Mouse (Mus musculus) kidney, embryonic 15.5 days (tissue): ENCODE measurements around the gene Crocc. TPM values are rescaled to one million over a fixed set of nuclear protein-coding genes. Genes with fewer than 3 reads are reported as not detected.

Source experiments
- ATAC-seq: fragments of 200-750 bp; cut with Nextera tagmentation; replicated peaks from 2 replicates; pipeline ENCODE4 v1.8.0; 2017; ENCODE audit warnings: moderate TSS enrichment; ENCODE audit not compliant: low FRiP score
- H3K27ac ChIP-seq: fragments of 300-500 bp; sonication (generic); 2 replicates; pipeline ENCODE4 v1.5.1; 2015; ENCODE audit warnings: mild to moderate bottlenecking, inconsistent platforms
- H3K27me3 ChIP-seq: fragments of 300-500 bp; sonication (generic); 2 replicates; pipeline ENCODE4 v1.6.1; 2015; ENCODE audit warnings: inconsistent platforms
- H3K36me3 ChIP-seq: fragments of 300-500 bp; sonication (generic); 2 replicates; pipeline ENCODE4 v1.6.1; 2015; ENCODE audit warnings: inconsistent platforms
- H3K4me1 ChIP-seq: fragments of 300-500 bp; sonication (generic); 2 replicates; pipeline ENCODE4 v1.6.1; 2015; ENCODE audit warnings: inconsistent platforms
- H3K4me2 ChIP-seq: fragments of 300-500 bp; sonication (generic); 2 replicates; pipeline ENCODE4 v1.6.1; 2015; ENCODE audit warnings: moderate library complexity, mild to moderate bottlenecking, inconsistent platforms
- H3K4me3 ChIP-seq: fragments of 300-500 bp; sonication (generic); replicated peaks from 2 replicates; pipeline ENCODE4 v1.5.1; 2015; ENCODE audit warnings: mild to moderate bottlenecking, inconsistent platforms
- H3K9ac ChIP-seq: fragments of 300-500 bp; sonication (generic); 2 replicates; pipeline ENCODE4 v1.6.1; 2015; ENCODE audit warnings: mild to moderate bottlenecking, inconsistent platforms
- H3K9me3 ChIP-seq: fragments of 300-500 bp; sonication (generic); replicated peaks from 2 replicates; pipeline ENCODE4 v1.6.1; 2016; ENCODE audit warnings: inconsistent platforms
- WGBS: fragments of 180-500 bp; shearing (Covaris S2); methylation state at CpG from one replicate; pipeline ENCODE4 v1.1.7; 2015; ENCODE audit warnings: mixed read lengths; 5-methylcytosine and 5-hydroxymethylcytosine counted together
- polyA plus RNA-seq: library from polyadenylated mRNA; unstranded; fragments of >200 nt; fragmentation: Nextera tagmentation; extraction: Ambion mirVana; gene quantifications from 2 replicates; pipeline ENCODE4 v1.2.1, GENCODE M21; 2015

Crocc gene
- polyA plus RNA-seq, 1 experiment from 2014 or later, result 9.5 TPM

DNA sequence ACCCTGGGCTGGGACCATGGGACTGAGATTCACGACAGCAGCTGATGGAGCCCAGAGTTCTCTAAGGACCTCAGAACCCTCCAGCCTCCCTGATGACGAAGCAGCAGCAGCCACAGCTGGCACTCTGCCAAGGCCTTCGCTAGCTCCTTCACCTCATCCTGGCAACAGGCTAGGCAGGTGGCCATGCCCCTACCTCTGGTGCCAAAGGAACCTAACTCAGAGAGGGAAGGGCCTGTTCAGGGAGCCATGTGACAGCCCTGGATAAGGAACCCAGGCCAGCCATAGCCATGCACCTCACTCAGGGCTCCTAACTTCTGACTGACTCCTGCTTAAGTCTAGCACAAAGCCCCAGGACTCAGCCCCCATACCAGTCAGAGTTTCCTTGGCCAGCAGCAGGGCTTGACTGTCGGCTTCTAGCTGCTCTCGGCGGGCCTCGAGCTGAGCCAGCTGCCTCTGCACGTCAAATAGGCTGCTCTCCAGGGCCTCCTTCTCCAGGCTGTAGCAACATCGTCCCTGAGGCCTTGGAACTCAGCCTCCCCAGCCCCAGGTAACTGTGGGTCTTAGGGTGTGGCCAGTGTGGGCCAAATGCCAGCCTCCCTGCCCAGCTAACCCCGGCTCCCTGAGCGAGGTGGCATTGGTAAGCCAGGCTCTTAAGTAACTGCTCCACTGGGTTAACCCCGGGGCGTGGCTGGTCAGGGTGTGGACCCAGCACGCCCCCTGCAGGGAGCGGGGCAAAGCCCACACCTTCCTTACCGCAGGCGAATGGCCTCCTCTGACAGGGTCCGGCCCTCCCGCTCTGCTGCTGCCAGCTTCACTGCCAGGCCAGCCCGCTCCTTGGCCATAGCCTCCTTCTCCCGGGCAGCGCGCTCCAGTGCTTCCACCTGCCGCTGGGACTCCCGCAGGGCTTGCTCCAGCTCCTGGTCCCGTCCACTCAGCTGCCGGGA lies 26.5 kb downstream of the Crocc start:
- Histone ChIP-seq H3K4me1 (0 out of 2 replicates have a peak, but pooled peaks cover 8% of the 10 kb centered on the region), H3K4me3 (no peak overlapping the region), H3K27me3 (no peaks in the 10 kb centered on the region), H3K4me2 (no peak overlapping the region), H3K36me3 (peaks cover 91% of the 10 kb centered on the region), H3K27ac (0 out of 2 replicates have a peak overlapping the region, but pooled peaks have one; percentile 11), H3K9ac (no peak overlapping the region), H3K9me3 (no peaks in the 10 kb centered on the region)
- 0 out of 2 replicates have a peak, but pooled peaks have one; percentile 31 for ATAC-seq
- 70% methylated on average over 27 of the region's 27 CpGs for WGBS

DNA sequence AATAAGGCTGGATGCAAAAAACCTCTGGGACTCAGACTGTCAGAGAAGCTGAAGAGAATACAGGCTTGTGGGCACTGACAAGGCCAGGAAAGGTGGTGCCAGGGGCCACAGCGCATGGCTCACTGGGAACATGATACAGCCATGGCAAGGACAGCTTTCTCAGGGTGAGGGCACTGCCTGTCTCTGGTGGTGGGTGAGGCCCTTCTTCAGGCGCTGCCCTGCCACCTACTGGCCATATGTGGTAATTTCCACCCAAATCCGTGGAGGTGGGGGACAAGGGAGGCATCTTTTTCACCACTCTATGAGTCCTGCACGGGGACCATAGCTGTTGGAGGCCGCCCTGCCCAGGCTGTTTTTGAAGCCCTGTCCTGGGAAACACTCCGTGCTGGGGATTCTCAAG lies 28.6 kb downstream of the Crocc start:
- Histone ChIP-seq H3K4me1 (0 out of 2 replicates have a peak, but pooled peaks cover 8% of the 10 kb centered on the region), H3K4me2 (no peak overlapping the region), H3K36me3 (peaks cover 92% of the 10 kb centered on the region), H3K9me3 (no peaks in the 10 kb centered on the region), H3K9ac (no peak overlapping the region), H3K27ac (no peak overlapping the region), H3K27me3 (no peaks in the 10 kb centered on the region), H3K4me3 (no peak overlapping the region)
- 16% methylated on average over 6 of the region's 6 CpGs for WGBS
- 0 out of 2 replicates have a peak, but pooled peaks have one; percentile 15 for ATAC-seq

- Histone ChIP-seq H3K36me3 (peaks cover 92% of the 10 kb centered on the region), H3K4me1 (0 out of 2 replicates have a peak, but pooled peaks cover 8% of the 10 kb centered on the region), H3K9me3 (no peaks in the 10 kb centered on the region), H3K9ac (no peak overlapping the region), H3K4me3 (no peak overlapping the region), H3K4me2 (no peak overlapping the region), H3K27me3 (no peaks in the 10 kb centered on the region), H3K27ac (no peak overlapping the region)
- WGBS, result 90% methylated on average over 18 of the region's 18 CpGs
- ATAC-seq, result no peak
Measured at GRCm38 (mm10) chr4:141030541-141031206, 29.7 kb downstream of the Crocc start.

DNA sequence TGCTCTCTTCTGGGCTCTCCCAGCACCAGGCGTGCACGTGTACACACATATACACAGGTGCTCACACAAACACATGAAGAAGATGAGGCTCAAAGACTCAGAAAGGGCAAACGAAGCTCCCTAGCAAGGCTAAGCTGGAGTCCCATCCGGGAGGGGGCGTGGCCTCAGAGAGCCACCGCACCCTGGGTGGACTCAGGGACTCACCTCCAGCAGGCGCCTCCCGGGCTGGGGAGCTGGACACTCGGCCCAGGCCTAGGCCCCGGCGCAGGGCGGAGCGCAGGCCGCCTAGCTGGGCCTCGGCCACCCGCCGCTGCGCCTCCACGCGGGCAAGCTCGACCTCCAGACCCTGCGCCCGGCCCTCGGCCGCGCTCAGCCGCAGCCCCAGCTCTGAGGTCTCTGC lies 35.4 kb downstream of the Crocc start:
- Histone ChIP-seq H3K9me3 (no peaks in the 10 kb centered on the region), H3K9ac (no peak overlapping the region), H3K27me3 (no peaks in the 10 kb centered on the region), H3K4me3 (no peak overlapping the region), H3K27ac (no peak overlapping the region), H3K36me3 (peaks cover 78% of the 10 kb centered on the region), H3K4me2 (no peak overlapping the region), H3K4me1 (peaks cover 28% of the 10 kb centered on the region)
- no peak for ATAC-seq
- WGBS, result 83% methylated on average over 27 of the region's 27 CpGs

DNA sequence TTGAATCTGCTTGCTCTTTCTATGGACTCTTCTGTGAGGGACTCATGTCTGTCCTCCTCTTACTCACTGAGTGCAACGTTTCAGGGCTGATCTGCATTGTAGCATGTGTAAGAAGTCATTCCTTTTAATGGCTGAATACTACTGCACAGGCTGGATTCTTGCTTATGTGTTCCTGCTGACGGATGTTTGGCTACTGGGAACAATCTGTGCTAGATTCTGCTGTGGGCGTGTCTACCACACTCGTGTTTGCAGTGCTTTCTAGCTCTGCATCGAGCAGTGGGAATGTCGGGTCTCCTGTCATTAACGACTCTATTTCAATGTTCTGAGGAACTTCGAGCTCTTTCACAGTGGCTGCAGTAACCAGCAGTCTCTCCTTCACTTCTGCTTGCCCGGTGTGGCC lies 36.3 kb downstream of the Crocc start:
- H3K9me3 ChIP-seq, result no peaks in the 10 kb centered on the region
- no peaks in the 10 kb centered on the region for H3K27me3 ChIP-seq
- no peak overlapping the region for H3K4me2 ChIP-seq
- no peak overlapping the region for H3K9ac ChIP-seq
- H3K4me3 ChIP-seq, result no peak overlapping the region
- H3K36me3 ChIP-seq, result peaks cover 78% of the 10 kb centered on the region
- WGBS, result 68% methylated on average over 9 of the region's 9 CpGs
- H3K27ac ChIP-seq, result 0 out of 2 replicates have a peak overlapping the region, but pooled peaks have one; percentile 20
- H3K4me1 ChIP-seq, result peaks cover 33% of the 10 kb centered on the region
- no peak for ATAC-seq

GRCm38 (mm10) chr4:141021614-141021929 lies 38.8 kb downstream of the Crocc start:
- no peak for ATAC-seq
- Histone ChIP-seq H3K4me1 (peaks cover 48% of the 10 kb centered on the region), H3K4me3 (no peak overlapping the region), H3K27ac (peak overlapping the region; percentile 85), H3K36me3 (peaks cover 77% of the 10 kb centered on the region), H3K9ac (no peak overlapping the region), H3K27me3 (no peaks in the 10 kb centered on the region), H3K9me3 (no peaks in the 10 kb centered on the region), H3K4me2 (no peak overlapping the region)
- 60% methylated on average over 11 of the region's 11 CpGs for WGBS

DNA sequence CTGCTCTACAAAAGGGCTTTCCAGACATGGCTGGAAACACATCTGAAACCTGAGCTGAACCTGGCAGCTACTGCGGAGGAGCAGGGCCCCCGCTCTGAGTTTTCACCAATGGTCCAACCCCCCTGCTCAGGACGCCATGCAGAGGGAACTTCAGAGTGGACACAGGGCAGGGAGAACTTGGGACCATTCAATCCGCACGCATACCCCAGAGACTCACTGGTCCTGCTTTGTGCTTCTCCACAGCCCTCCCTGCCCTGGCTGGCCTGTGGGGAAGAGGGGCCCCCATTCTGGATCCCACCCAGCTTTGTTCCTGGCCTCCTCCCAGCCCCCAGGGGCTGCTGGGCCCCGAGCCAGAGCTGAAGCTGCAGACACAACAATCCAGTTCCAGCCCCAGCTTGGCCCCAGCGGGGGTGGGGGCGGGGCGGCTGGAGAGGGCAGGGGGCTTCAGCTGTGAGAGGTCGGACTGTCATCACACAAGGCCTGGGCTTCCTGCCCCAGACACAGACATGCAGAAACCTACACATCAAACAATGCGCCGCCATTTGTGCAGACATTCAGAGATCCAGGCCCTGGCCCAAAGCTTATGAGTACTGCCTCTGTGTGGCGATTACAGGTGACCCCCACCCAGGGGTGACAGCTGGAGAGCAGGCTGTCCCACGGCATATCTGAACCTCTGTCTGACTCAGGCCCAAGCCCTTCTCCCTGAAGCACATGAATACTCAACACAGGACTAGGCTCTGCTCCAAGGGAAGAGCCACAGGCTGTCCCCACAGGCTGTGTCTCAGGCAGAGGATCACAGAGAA lies 39.3 kb downstream of the Crocc start:
- H3K27me3 ChIP-seq, result no peaks in the 10 kb centered on the region
- H3K27ac ChIP-seq, result peak overlapping the region; percentile 85
- H3K36me3 ChIP-seq, result peaks cover 77% of the 10 kb centered on the region
- no peak overlapping the region for H3K4me3 ChIP-seq
- H3K9me3 ChIP-seq, result no peaks in the 10 kb centered on the region
- H3K4me2 ChIP-seq, result peak overlapping the region; percentile 21; the same call in 1 of the 2 replicates
- ATAC-seq, result peak; percentile 71
- H3K4me1 ChIP-seq, result peaks cover 53% of the 10 kb centered on the region
- 0 out of 2 replicates have a peak overlapping the region, but pooled peaks have one; percentile 12 for H3K9ac ChIP-seq
- WGBS, result 20% methylated on average over 14 of the region's 14 CpGs

DNA sequence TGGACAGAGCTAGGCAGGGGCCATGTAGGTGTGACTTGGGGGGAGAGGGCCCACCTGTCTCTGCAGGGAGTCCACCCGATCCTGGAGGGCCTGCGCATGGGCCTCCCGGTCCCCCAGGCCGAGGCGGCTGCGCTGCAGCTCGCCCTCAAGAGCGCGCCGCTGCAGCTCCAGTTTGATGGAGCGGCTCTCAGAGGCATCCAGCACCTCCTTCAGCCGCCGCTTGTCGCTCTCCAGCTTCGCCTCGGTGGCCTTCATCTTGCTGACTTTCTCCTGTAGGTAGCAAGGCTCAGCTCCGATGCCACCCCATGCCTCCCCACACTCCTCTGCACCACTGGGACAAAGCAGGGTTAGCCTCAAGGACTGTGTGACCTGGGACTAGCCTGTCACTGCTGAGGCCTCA lies 40.1 kb downstream of the Crocc start:
- Histone ChIP-seq H3K4me1 (peaks cover 53% of the 10 kb centered on the region), H3K9me3 (no peaks in the 10 kb centered on the region), H3K9ac (no peak overlapping the region), H3K4me2 (no peak overlapping the region), H3K4me3 (no peak overlapping the region), H3K27me3 (no peaks in the 10 kb centered on the region), H3K27ac (peak overlapping the region; percentile 85), H3K36me3 (peaks cover 77% of the 10 kb centered on the region)
- 85% methylated on average over 17 of the region's 17 CpGs for WGBS
- no peak for ATAC-seq

GRCm38 (mm10) chr4:141017657-141018436 lies 42.5 kb downstream of the Crocc start:
- no peaks in the 10 kb centered on the region for H3K27me3 ChIP-seq
- peaks cover 77% of the 10 kb centered on the region for H3K36me3 ChIP-seq
- 73% methylated on average over 29 of the region's 29 CpGs for WGBS
- peaks cover 48% of the 10 kb centered on the region for H3K4me1 ChIP-seq
- no peak overlapping the region for H3K4me2 ChIP-seq
- no peak overlapping the region for H3K4me3 ChIP-seq
- 0 out of 2 replicates have a peak overlapping the region, but pooled peaks have one; percentile 18 for H3K27ac ChIP-seq
- no peaks in the 10 kb centered on the region for H3K9me3 ChIP-seq
- H3K9ac ChIP-seq, result no peak overlapping the region
- no peak for ATAC-seq

DNA sequence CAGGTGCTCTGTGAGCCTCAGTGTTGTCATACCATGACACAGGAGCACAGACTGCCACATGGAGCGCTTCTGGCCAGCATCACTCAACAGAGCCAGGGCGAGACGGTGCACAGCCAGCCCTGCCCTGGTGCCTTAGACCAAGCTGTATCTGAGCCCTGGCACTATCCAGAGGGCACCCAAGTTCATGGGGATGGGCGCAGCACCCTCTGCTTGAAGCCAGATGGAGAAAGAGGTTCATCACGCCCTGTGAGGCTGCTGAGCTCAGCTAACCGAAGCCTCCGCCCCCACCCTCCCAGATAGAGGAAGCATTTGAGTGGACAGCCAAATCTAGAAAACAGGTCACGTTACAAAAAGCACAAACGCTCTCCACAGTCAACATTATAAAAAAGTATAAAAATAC lies 44.0 kb downstream of the Crocc start:
- H3K9me3 ChIP-seq, result no peaks in the 10 kb centered on the region
- H3K27ac ChIP-seq, result peak overlapping the region; percentile 45; the same call in 1 of the 2 replicates
- 59% methylated on average over 9 of the region's 9 CpGs for WGBS
- no peak for ATAC-seq
- no peak overlapping the region for H3K4me3 ChIP-seq
- peaks cover 75% of the 10 kb centered on the region for H3K36me3 ChIP-seq
- no peak overlapping the region for H3K9ac ChIP-seq
- H3K27me3 ChIP-seq, result no peaks in the 10 kb centered on the region
- H3K4me1 ChIP-seq, result peaks cover 54% of the 10 kb centered on the region
- H3K4me2 ChIP-seq, result no peak overlapping the region

- no peaks in the 10 kb centered on the region for H3K27me3 ChIP-seq
- 68% methylated on average over 7 of the region's 7 CpGs for WGBS
- peaks cover 51% of the 10 kb centered on the region for H3K4me1 ChIP-seq
- 0 out of 2 replicates have a peak overlapping the region, but pooled peaks have one; percentile 6 for H3K27ac ChIP-seq
- no peak for ATAC-seq
- H3K4me3 ChIP-seq, result no peak overlapping the region
- H3K9me3 ChIP-seq, result no peaks in the 10 kb centered on the region
- no peak overlapping the region for H3K9ac ChIP-seq
- H3K4me2 ChIP-seq, result no peak overlapping the region
- H3K36me3 ChIP-seq, result peaks cover 75% of the 10 kb centered on the region
Measured at GRCm38 (mm10) chr4:141015356-141015755, 45.0 kb downstream of the Crocc start.
